Mouse (Mus musculus): ENCODE data around the gene Ltbp1. TPM values are rescaled to one million over a fixed set of nuclear protein-coding genes. Genes with fewer than 3 reads are reported as not detected.

Ltbp1 gene
- total and polyA plus RNA-seq, 3 experiments, result 0.01 to 0.04 TPM; not detected in 1

DNA sequence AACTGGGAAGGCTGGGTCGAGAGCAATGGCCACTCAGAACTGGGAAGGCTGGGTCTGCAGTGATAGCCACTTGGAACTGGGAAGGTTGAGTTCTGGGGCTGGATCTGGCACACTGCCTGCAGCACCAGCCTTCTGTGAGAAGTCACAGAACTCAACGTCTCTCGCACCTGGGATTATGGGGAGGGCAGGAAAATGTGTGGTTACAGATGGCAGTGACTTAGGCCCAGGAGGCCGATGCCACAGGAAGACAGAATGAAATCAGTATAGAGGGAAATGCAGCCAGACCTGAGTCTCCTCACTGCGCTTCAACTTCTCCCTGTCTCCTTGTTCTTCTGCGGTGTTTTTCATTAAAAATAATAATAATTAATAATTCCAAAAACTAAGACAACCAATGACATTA, 361.0 kb downstream of the Ltbp1 start:
- TF ChIP-seq POLR2AphosphoS2 (IDR thresholded peaks at IDR 0.05; ENCODE audit: low read length) (no peak), SIN3A (IDR thresholded peaks at IDR 0.05; ENCODE audit: low read length) (no peak), RCOR1 (IDR thresholded peaks at IDR 0.05; ENCODE audit: low read depth, low read length) (no peak), MAZ (IDR thresholded peaks at IDR 0.05; ENCODE audit: low read depth, low read length) (no peak), TBP (IDR thresholded peaks at IDR 0.05; ENCODE audit: low read depth, low read length) (no peak), MYB (IDR thresholded peaks at IDR 0.05; ENCODE audit: low read depth, low read length) (no peak), MAX (IDR thresholded peaks at IDR 0.05; ENCODE audit: low read length) (no peak)
- no peak for DNase-seq (ENCODE audit: low read depth, low spot score)
- Histone ChIP-seq H3K27ac (ENCODE audit: control insufficient read depth, low read depth, low read length) (no peak overlapping the region), H3K9ac (ENCODE audit: control insufficient read depth, low read depth, low read length, poor library complexity, severe bottlenecking) (no peak overlapping the region), H3K36me3 (ENCODE audit: control insufficient read depth in 1 of 2, insufficient read depth in 2 of 2, low read length in 2 of 2) (no peaks in the 10 kb centered on the region), H3K4me3 (ENCODE audit: control insufficient read depth in 1 of 2, insufficient read depth in 1 of 2, low read depth in 2 of 2, low read length in 2 of 2) (no peak overlapping the region), H3K9me3 (replicated peaks; ENCODE audit: insufficient read depth, low read length) (no peaks in the 10 kb centered on the region), H3K4me1 (ENCODE audit: control insufficient read depth in 1 of 2, insufficient read depth in 2 of 2, low read length in 2 of 2) (no peaks in the 10 kb centered on the region), H3K27me3 (ENCODE audit: control insufficient read depth in 1 of 2, insufficient read depth in 2 of 2, low read length in 2 of 2) (no peaks in the 10 kb centered on the region; a peak in 1 of 4 replicates), H3K79me2 (ENCODE audit: control insufficient read depth, insufficient read depth, low read length, poor library complexity) (no peaks in the 10 kb centered on the region)

DNA sequence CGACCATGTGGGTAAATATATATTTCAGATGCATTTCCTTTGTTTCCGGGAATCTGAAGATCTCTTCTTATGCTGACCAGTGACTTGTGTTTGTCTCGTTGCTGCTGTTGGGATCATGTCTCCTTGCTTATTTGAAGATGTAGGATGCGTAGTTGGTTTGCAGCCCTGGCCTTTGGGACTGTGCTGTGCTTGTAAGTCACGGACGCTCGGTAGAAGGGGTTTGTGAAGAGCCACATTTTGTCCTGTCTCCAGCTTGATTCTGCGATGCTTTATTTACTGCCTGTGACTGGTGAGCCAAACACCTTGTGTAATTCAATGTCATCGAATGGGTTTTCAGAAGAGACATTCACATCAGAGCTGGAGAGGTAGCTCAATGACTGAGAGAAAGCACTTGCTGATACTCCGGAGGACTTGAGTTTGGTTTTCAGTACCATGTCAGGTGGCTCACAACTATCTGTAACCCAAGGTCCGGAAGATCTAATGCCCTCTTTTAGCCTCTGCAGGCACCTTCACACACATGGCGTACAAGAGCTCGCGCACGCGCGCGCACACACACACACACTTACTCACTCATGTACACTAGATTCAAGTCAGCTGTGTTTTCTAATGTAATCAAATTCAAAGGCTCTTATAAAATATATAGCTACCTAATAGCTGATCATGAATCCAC, 362.3 kb downstream of the Ltbp1 start:
- Histone ChIP-seq H3K9me3 (replicated peaks; ENCODE audit: insufficient read depth, low read length) (no peaks in the 10 kb centered on the region), H3K4me1 (ENCODE audit: control insufficient read depth in 1 of 2, insufficient read depth in 2 of 2, low read length in 2 of 2) (no peaks in the 10 kb centered on the region), H3K36me3 (ENCODE audit: control insufficient read depth in 1 of 2, insufficient read depth in 2 of 2, low read length in 2 of 2) (no peaks in the 10 kb centered on the region), H3K4me3 (ENCODE audit: control insufficient read depth in 1 of 2, insufficient read depth in 1 of 2, low read depth in 2 of 2, low read length in 2 of 2) (no peak overlapping the region), H3K79me2 (ENCODE audit: control insufficient read depth, insufficient read depth, low read length, poor library complexity) (no peaks in the 10 kb centered on the region), H3K27ac (ENCODE audit: control insufficient read depth, low read depth, low read length) (no peak overlapping the region), H3K9ac (ENCODE audit: control insufficient read depth, low read depth, low read length, poor library complexity, severe bottlenecking) (no peak overlapping the region), H3K27me3 (ENCODE audit: control insufficient read depth in 1 of 2, insufficient read depth in 2 of 2, low read length in 2 of 2) (no peaks in the 10 kb centered on the region; a peak in 1 of 4 replicates)
- TF ChIP-seq KAT2A (conservative IDR thresholded peaks at IDR 0.05; ENCODE audit: low read depth, low read length), result no peak
- no peak for TF ChIP-seq MAZ (IDR thresholded peaks at IDR 0.05; ENCODE audit: low read depth, low read length)
- TF ChIP-seq POLR2A (IDR thresholded peaks at IDR 0.05; ENCODE audit: control insufficient read depth in 1 of 2, insufficient read depth in 1 of 2, low read depth in 1 of 2, low read length in 2 of 2, poor library complexity in 1 of 2), result no peak
- TF ChIP-seq CHD2 (IDR thresholded peaks at IDR 0.05; ENCODE audit: low read length), result no peak
- no peak for TF ChIP-seq MAX (IDR thresholded peaks at IDR 0.05; ENCODE audit: low read length)
- no peak for TF ChIP-seq ZNF384 (IDR thresholded peaks at IDR 0.05; ENCODE audit: low read depth, low read length)
- TF ChIP-seq TBP (IDR thresholded peaks at IDR 0.05; ENCODE audit: low read depth, low read length), result no peak
- TF ChIP-seq ETS1 (IDR thresholded peaks at IDR 0.05; ENCODE audit: low read depth, low read length), result no peak
- TF ChIP-seq MXI1 (IDR thresholded peaks at IDR 0.05; ENCODE audit: low read depth, low read length), result no peak
- TF ChIP-seq USF1 (IDR thresholded peaks at IDR 0.05; ENCODE audit: low read depth, low read length), result no peak
- TF ChIP-seq UBTF (IDR thresholded peaks at IDR 0.05; ENCODE audit: borderline replicate concordance, insufficient read depth, low read depth, low read length), result no peak
- TF ChIP-seq ZMIZ1 (IDR thresholded peaks at IDR 0.05; ENCODE audit: low read depth, low read length), result no peak
- no peak for TF ChIP-seq TAL1 (IDR thresholded peaks at IDR 0.05; ENCODE audit: low read length)
- TF ChIP-seq BHLHE40 (IDR thresholded peaks at IDR 0.05; ENCODE audit: borderline replicate concordance, low read depth, low read length), result no peak
- TF ChIP-seq HCFC1 (IDR thresholded peaks at IDR 0.05; ENCODE audit: low read depth, low read length), result no peak
- no peak for TF ChIP-seq EP300 (IDR thresholded peaks at IDR 0.05; ENCODE audit: low read depth in 1 of 2, low read length in 2 of 2)
- no peak for TF ChIP-seq MYB (IDR thresholded peaks at IDR 0.05; ENCODE audit: low read depth, low read length)
- TF ChIP-seq RAD21 (IDR thresholded peaks at IDR 0.05; ENCODE audit: low read depth, low read length), result no peak
- TF ChIP-seq ZC3H11A (IDR thresholded peaks at IDR 0.05; ENCODE audit: low read depth, low read length), result no peak
- DNase-seq (ENCODE audit: low read depth, low spot score), result no peak

Data from MEL (cell line).